Mouse (Mus musculus): ENCODE measurements around the gene Mthfr.
A peak's percentile ranks its signal among the peaks of the same experiment; 100 is the strongest.

Mthfr gene

DNA sequence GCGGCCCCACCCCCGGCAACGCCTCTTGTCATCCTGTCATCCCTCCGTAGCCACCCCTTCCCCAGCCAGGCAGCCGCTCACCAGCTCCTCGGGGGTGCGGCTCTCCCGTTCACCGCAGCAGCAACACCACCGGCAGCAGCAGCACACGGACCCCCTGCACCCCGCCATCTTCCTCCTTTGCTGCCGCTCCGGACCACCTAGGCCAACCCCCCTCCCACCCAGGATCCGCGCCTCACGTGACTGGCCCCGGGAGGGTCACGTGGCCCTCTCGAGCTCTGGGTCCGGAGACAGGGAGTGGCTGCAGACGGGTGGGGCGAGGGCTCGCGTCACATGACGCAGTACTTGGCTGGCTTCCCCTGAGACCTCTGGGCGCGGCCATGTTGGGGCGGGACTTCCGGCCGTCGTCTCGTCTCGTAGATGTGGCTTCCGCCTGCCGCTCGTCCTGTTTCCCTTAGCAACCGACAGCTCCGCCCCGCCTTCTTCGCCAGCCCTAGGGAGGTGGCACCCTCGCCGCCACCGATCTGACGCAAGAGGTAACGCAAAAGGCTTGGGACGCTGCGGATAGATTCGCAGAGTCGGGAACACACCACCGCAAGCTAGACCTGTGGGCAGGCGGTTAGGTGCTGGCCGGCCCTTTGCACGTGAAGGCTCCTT, at the start of gene Mthfr, which contains the start of gene Clcn6:
Gene Mthfr (plus strand): TSS at position 478 of the 654 bp plus-strand sequence.
Gene Clcn6 (minus strand): TSS at position 222 of the 654 bp plus-strand sequence.
- peak; percentile 100 for DNase-seq (ENCODE audit: low spot score)

DNA sequence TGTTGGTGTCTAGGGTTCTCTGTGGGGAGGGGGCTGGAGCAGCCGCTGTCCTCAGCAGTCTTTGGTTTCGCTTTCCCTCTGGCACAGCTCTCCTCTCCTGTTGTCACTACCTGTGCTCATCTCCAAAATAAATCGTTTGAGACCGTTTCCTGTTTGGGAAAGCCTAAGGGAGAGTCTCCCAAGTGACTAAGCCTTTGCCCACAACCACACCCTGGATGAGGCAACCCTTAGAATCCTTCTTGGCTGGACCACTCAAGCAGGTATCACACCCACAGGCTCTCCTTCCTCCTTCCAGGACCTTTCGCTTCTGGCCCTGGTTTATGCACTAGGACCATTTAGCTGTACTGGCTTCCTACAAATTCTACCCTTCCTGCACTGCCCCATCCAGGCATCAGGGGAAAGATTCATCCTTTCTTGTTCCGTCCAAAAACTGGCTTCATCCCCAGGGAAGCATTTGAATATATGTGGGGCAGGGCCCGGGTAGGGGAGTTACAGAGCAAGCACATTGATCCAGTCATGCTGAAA, 45.2 kb upstream of the Mthfr start:
- no peak for DNase-seq (ENCODE audit: low spot score)

DNA sequence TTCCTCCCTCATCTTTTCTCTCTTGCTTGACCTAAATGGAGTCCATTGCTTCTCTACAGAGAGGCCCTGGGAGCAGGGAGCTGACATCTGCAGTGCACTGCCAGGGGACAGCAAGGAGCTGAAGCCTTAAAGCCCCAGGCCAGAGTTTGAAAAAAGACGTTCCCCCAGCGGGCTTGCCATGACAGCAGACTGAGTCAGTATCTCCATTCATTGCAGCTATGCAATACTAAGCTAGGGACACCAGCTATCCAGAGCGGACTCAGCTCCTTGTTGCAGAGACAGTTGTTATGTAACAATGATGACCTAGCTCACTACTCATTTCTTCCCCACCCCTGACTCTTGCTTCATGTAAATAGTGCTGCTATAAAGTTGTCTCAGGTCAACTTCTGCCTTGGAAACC, 43.6 kb upstream of the Mthfr start:
- no peak for DNase-seq (ENCODE audit: low spot score)

DNA sequence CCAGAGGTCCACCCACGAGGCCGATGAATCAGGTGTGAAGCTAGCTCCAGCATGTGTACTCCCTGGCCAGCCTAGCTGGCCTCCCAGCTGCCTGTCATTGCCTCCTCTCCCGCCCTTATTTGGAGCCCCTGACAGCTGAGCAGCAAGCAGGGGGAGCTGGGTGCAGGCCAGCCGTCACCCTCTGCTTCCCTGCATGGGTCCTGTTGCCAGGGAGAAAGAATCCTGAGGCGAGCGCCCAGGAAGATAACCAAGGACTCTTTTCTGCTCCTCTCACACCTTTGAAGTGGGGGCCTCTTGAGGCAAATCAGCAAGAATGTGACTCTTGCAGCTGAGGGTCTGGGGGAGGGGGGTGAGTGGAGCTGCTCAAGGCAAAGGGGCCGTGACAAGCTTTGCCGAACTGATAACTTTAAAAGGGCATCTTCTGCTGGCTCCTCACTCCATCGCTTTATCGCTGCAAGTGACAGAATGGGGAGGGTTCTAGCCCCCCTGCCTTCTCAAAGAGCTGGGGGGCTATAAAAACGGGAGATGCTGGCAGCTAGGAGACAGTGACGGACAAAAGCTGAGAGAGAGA, 38.6 kb upstream of the Mthfr start, which contains the start of gene Nppa:
Gene Nppa (plus strand): TSS at position 521 of the 571 bp plus-strand sequence.
- DNase-seq (ENCODE audit: low spot score): no peak

- no peak for DNase-seq (ENCODE audit: low spot score)
Measured at GRCm38 (mm10) chr4:148001013-148001789, 37.7 kb upstream of the Mthfr start.

DNA sequence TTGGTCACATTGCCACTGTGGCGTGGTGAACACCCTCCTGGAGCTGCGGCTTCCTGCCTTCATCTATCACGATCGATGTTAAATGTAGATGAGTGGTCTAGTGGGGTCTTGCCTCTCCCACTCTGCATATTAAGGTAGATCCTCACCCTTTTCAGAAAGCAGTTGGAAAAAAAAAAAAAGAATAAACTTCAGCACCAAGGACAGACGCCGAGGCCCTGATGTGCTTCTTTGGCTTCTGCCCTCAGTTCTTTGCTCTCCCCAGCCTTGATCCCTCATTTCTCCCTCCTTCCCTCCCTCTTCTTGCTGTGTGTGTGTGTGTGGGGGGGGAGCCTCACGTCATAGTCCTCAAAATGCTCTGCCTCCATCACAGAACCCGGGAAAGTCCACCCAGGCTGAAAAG, 37.0 kb upstream of the Mthfr start:
- DNase-seq (ENCODE audit: low spot score): no peak

DNA sequence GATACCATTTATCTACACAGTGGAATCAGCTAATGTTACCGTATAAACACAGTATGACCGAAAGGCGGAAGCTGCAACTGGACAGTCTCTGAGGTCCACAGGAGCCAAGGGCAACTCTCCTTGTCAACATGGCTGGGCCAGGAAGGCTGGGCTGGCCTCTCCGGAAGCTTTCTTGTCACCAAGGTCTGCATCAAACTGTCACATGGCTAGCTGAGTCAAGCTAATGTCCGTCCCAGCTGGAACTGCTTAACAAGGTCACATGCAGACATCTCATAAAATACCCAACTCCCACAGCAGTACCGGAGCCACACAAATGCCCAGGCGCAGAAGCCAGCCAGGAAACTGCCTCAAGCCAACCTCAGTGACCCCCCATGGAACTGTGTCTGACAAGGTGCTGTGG, 34.5 kb upstream of the Mthfr start:
- no peak for DNase-seq (ENCODE audit: low spot score)

- peak; percentile 72 for DNase-seq (ENCODE audit: low spot score)
Measured at GRCm38 (mm10) chr4:148008412-148008811, 30.5 kb upstream of the Mthfr start.

DNA sequence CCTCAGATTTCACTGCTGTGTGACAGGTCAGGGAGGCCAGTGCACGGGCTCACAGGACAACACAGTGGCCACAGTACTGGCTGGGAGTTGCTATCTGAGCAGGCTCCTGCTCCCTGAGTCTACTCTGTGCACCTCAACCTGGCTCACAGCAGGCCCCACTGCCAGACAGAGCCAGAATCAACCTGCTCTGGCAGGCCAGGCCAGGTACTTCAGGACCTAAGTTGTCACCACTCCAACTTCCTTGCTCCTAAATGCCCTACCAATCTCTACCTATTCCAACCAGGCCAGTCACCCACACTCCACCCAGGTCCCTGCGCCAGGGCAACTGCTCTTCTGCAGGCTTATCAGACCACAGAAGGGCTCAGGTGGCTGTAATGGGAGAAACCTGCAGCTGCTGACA, 29.2 kb upstream of the Mthfr start:
- DNase-seq (ENCODE audit: low spot score): no peak

GRCm38 (mm10) chr4:148011332-148011731, 27.5 kb upstream of the Mthfr start:
- no peak for DNase-seq (ENCODE audit: low spot score)

DNA sequence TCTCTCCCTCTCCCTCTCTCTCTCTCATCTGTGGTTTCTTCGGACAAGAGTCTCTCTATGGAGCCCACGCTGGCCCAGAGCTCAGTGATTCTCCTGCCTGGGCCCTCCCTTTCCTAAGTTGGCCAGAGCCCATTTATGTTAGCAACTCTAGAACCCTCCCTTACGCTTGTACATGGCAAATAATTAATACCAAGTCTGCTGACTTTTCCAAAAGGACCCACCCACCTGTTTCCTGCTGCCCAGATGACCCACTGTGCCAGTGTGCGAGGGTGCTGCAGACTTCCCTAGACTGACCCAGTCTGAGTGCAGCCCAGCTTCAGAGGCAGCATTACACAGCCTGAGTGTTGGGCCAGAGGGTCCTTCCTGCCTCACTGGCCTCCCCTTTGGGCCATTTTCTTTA, 26.7 kb upstream of the Mthfr start:
- no peak for DNase-seq (ENCODE audit: low spot score)

DNA sequence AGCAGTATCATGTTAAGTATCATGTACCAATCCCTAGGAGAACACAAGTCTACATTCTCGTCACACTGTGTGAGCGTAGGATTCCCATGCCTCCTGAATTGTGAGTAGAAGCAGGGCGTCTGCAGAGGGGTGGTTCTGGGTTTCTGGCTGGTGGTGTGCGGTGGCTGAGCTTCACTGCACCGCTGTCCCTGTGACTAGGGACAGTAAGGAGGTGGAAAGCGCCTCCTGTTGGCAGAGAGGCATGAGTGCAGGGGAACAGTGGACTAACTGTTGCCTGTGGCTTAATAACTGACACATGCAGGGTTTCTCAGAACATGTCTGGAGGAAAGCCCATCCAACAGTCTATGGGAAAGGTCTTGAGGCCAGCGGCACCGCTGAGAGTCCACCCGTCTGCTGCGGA, 23.5 kb upstream of the Mthfr start:
- no peak for DNase-seq (ENCODE audit: low spot score)

DNA sequence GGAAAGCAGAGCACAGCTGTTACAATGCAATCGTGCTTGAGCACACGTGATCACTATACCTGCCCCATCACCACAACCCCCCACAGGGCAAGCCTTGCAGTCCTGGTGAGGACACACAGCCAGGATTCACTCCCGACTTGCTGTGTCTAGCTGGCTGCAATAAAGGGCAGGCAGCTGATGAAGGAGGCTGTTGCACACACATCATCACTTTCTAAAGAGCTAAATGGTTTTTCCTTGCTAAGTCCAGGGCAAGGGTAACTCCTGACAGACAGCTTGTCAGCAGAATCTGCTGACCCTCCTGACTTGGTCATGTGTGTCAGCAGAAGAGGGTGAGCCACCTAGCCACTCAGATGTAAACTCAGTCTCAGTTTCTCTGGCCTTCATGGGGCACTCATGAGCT, 21.9 kb upstream of the Mthfr start:
- no peak for DNase-seq (ENCODE audit: low spot score)

- DNase-seq (ENCODE audit: low spot score): no peak
Measured at GRCm38 (mm10) chr4:148018410-148018809, 20.5 kb upstream of the Mthfr start.

GRCm38 (mm10) chr4:148024003-148024402, 14.9 kb upstream of the Mthfr start:
- no peak for DNase-seq (ENCODE audit: low spot score)

GRCm38 (mm10) chr4:148029297-148029696, 9.6 kb upstream of the Mthfr start:
- DNase-seq (ENCODE audit: low spot score): no peak

DNA sequence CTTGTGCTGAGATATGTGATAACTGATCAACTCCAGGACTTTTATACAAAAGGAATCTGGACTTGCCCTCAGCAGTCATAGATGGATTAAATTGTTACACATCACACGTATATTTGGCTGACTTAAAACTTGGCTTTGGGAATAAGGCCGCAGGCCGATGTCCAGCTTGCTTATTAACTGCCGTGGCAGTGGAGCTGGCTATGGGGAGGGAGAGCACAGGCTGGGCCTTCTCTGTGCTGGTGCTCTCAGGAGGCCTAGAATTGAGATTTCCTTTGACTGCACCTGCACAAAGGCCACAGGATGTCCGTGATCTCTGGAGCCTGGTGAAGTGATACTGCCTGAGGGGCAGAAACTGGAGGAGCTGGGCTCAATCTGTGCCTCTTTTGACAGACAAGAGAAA, 8.4 kb upstream of the Mthfr start:
- DNase-seq (ENCODE audit: low spot score): no peak

DNA sequence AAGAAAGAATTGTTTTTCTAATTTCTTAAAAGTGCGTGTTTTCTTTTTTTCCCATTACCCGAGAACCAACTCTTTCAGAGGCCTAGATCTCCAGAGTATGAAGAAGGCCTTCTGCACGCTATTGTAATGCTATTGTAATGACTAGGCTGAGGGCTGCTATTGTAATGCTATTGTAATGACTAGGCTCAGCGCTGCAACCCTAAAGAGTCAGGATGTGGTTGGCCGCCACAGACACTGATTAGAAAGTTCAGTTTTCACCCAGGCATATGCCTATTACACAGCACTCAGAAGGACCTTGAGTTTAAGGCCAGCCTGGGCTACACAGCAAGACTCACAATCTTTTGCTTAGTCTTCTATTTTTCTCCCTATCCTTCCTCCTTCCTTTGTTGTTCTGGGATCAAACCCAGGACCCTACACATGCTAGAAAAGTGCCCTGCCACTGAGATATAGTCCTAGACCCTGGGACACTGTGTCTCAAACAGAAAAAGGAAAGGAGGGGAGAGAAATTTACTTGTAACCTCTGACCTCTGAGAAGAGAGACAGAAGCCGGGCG, 4.9 kb upstream of the Mthfr start:
- no peak for DNase-seq (ENCODE audit: low spot score)

- no peak for DNase-seq (ENCODE audit: low spot score)
Measured at GRCm38 (mm10) chr4:148035440-148035839, 3.4 kb upstream of the Mthfr start.

DNA sequence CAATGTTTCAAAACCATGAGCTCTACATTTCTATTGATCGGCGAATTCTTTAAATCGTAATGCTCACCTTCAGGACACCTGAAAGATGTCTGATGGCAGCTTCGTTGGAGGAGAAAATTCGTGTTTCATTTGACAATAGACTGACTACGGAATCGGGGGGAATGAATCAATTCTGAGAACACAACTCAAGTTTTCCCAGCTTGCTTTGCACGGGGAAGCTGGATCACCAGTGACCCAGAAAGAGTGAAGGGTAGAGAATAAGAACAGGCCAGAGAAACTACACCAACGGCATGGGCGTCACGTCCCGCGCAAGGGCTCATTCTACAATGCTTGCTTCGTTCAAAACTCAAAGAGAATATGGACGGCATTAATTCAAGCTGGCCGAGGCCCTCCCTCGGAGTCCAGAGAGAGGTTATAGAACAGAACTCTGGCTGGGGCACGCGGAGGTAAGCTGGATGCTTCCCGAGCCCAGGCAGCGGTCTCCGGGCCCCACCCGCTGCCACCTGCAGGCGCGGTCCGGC, 738 bp upstream of the Mthfr start:
- no peak for DNase-seq (ENCODE audit: low spot score)

- DNase-seq (ENCODE audit: low spot score): peak; percentile 47
Measured at GRCm38 (mm10) chr4:148039254-148040028, 564 bp downstream of the Mthfr start.

Data from layer of hippocampus, adult 11-12 months (tissue).